Mouse (Mus musculus) kidney, postnatal 0 days (tissue): ENCODE results near the gene Sox15. TPM values are rescaled to one million over a fixed set of nuclear protein-coding genes. Genes with fewer than 3 reads are reported as not detected.

Source experiments
- ATAC-seq: fragments of 200-750 bp; cut with Nextera tagmentation; replicated peaks from 2 replicates; pipeline ENCODE4 v1.8.0; 2017; ENCODE audit warnings: low read depth, moderate number of reproducible peaks, moderate TSS enrichment, moderate library complexity; ENCODE audit not compliant: low FRiP score
- DNase-seq: peaks from one replicate; pipeline ENCODE4 v3.0.0-alpha.2; 2016; ENCODE audit warnings: low spot score
- H3K27ac ChIP-seq: fragments of 300-500 bp; sonication (generic); 2 replicates; pipeline ENCODE4 v1.5.1; 2014; ENCODE audit warnings: mild to moderate bottlenecking
- H3K27me3 ChIP-seq: fragments of 300-500 bp; sonication (generic); 2 replicates; pipeline ENCODE4 v1.6.1; 2014; ENCODE audit warnings: low read length, mixed read lengths; ENCODE audit not compliant: insufficient read depth
- H3K36me3 ChIP-seq: fragments of 300-500 bp; sonication (generic); 2 replicates; pipeline ENCODE4 v1.6.1; 2014; ENCODE audit warnings: low read length, mixed read lengths; ENCODE audit not compliant: insufficient read depth
- H3K4me1 ChIP-seq: fragments of 300-500 bp; sonication (generic); replicated peaks from 2 replicates; pipeline ENCODE4 v1.6.1; 2014; ENCODE audit warnings: antibody characterized with exemption, low read length, mixed read lengths; ENCODE audit not compliant: insufficient read depth
- H3K4me2 ChIP-seq: fragments of 300-500 bp; sonication (generic); 2 replicates; pipeline ENCODE4 v1.6.1; 2014; ENCODE audit warnings: mild to moderate bottlenecking, low read length, moderate library complexity, mixed read lengths
- H3K4me3 ChIP-seq: fragments of 300-500 bp; sonication (generic); replicated peaks from 2 replicates; pipeline ENCODE4 v1.5.1; 2014; ENCODE audit warnings: low read depth, low read length
- H3K9ac ChIP-seq: fragments of 300-500 bp; sonication (generic); 2 replicates; pipeline ENCODE4 v1.6.1; 2014; ENCODE audit warnings: low read depth, low read length
- H3K9me3 ChIP-seq: fragments of 300-500 bp; sonication (generic); replicated peaks from 2 replicates; pipeline ENCODE4 v1.6.1; 2016; ENCODE audit warnings: low read length, inconsistent platforms, mixed read lengths
- CTCF ChIP-seq: IDR thresholded peaks from 2 replicates; pipeline ENCODE4 v1.5.1; 2016; ENCODE audit warnings: antibody characterized with exemption, low read depth, mild to moderate bottlenecking, moderate library complexity
- WGBS: fragments of 180-500 bp; shearing (Covaris S2); extraction: QIAGEN DNeasy Blood & Tissue Kit; methylation state at CpG from one replicate; pipeline ENCODE4 v1.1.7; 2014; 5-methylcytosine and 5-hydroxymethylcytosine counted together
- polyA plus RNA-seq: library from polyadenylated mRNA; unstranded; fragments of >200 nt; fragmentation: Nextera tagmentation; extraction: Ambion mirVana; gene quantifications from 2 replicates; pipeline ENCODE4 v1.2.1, GENCODE M21; 2015

Sox15 gene
- polyA plus RNA-seq, 1 experiment from 2014 or later, result 0.28 TPM

DNA sequence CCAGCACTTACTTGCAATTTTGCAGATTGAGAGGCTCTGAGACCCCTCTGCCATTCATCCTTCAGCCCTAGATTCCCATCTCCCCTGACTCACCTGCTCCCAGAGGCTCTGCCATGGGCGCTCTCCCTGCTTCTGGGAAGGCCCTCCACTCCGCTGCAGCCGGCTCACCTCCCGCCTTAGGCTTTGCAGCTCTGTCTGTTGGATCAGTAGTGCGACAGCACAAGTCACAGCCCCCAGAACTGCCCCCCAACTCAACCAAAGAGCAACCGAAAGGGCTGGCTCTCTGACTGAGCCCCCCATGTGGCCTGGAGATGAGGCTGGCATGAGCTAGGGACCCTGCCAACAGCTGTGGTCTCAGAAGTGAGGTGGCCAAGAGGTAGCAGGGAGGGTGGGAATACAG, 29.8 kb downstream of the Sox15 start:
- Histone ChIP-seq H3K27me3 (no peaks in the 10 kb centered on the region), H3K4me1 (peaks cover 23% of the 10 kb centered on the region), H3K4me3 (no peak overlapping the region), H3K4me2 (no peak overlapping the region), H3K9ac (no peak overlapping the region), H3K36me3 (no peaks in the 10 kb centered on the region), H3K9me3 (no peaks in the 10 kb centered on the region), H3K27ac (peak overlapping the region; percentile 82; the same call in 1 of the 2 replicates)
- WGBS, result 89% methylated on average over 6 of the region's 6 CpGs
- DNase-seq (no peak), ATAC-seq (no peak)
- no peak for TF ChIP-seq CTCF

DNA sequence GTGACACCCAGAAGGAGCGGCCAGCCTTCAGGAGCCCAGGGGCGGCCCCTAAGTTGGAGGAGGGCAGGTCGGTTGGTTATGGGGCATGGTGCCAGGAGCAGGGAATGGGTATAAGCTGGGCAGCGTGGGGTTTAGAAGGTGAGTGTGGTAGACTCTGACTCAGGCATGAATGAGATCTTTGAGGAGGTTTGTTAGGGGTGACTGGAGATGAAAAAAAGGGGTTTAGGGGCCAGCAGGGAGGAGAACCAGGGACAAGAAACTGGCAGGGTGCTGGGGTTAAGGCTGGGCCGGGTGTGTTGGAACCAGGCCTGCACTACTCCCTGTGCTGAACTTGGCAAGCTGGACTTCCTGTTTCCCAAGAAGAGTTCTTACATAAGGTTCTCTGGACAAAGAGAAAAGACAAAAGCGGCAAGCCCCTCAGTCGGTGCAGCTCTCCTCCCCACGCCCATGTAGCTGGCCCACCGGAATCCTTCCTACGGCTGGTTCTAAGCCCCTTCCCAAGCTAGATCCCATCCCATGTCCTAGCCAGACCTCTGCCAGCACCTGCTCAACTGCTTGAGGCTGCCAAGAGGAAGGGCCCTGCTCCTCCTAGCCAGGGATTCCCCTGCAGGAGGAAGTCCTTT, 30.5 kb downstream of the Sox15 start, which contains the start of gene Tnfsf13:
TSS of gene Tnfsf13 (minus strand) at position 259 of the 623 bp plus-strand sequence.
- DNase-seq (peak; percentile 78), ATAC-seq (no peak)
- Histone ChIP-seq H3K9me3 (no peaks in the 10 kb centered on the region), H3K36me3 (no peaks in the 10 kb centered on the region), H3K27ac (peak within 1 kb of the TSS; percentile 82), H3K4me3 (no peak within 1 kb of the TSS), H3K9ac (peak within 1 kb of the TSS; percentile 35; the same call in 1 of the 2 replicates), H3K27me3 (no peaks in the 10 kb centered on the region), H3K4me2 (peak within 1 kb of the TSS; percentile 3; the same call in 1 of the 2 replicates), H3K4me1 (peaks cover 20% of the 10 kb centered on the region)
- no peak for TF ChIP-seq CTCF
- WGBS, result 40% methylated on average over 10 of the region's 10 CpGs

DNA sequence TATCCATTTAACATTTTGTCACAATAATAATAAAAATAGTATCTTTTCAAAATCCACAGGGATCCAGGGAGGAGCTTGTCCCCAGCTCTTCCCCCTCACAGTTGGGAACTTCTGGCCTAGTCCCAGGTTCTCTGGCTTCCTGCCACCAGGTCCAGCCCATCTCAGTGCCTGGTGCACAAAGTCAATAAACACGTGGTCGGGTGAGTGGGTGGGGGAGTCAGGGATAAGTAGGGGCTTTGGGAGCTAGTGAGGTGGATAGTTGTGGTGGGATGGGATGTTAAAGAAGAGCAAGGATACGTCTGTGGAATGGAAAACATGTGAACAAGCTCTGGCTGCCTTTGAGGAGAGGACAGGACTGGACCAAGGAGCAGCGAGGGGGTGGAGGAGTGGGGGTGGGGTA, 31.3 kb downstream of the Sox15 start:
- WGBS, result 12% methylated on average over 4 of the region's 4 CpGs
- H3K4me3 ChIP-seq, result no peak overlapping the region
- H3K9ac ChIP-seq, result no peak overlapping the region
- TF ChIP-seq CTCF, result no peak
- peak overlapping the region; percentile 82 for H3K27ac ChIP-seq
- DNase-seq (peak; percentile 61), ATAC-seq (no peak)
- H3K36me3 ChIP-seq, result no peaks in the 10 kb centered on the region
- no peaks in the 10 kb centered on the region for H3K27me3 ChIP-seq
- no peaks in the 10 kb centered on the region for H3K9me3 ChIP-seq
- H3K4me2 ChIP-seq, result 0 out of 2 replicates have a peak overlapping the region, but pooled peaks have one; percentile 3
- peaks cover 18% of the 10 kb centered on the region for H3K4me1 ChIP-seq

DNA sequence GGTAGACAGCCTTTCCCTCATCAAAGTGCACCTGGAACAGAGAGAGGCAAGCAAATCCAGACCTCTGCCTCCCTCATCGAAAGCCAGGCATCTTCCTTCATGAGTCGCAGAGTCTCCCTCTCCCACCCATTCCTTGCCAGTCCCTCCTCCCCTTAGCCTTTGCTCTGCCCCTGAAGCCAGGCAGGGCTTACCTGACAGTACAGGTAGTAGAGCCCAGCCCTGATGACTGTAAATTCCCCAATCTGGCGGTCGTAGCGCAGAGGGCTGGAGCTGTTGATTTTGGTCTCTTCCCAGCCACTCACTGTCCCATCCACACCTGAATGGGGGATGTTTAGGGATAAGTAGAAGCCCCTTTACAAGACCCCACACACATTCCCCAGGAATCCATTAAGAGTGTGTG, 31.9 kb downstream of the Sox15 start:
- 0 out of 2 replicates have a peak overlapping the region, but pooled peaks have one; percentile 3 for H3K4me2 ChIP-seq
- no peaks in the 10 kb centered on the region for H3K36me3 ChIP-seq
- 59% methylated on average over 5 of the region's 5 CpGs for WGBS
- DNase-seq (no peak), ATAC-seq (no peak)
- H3K4me1 ChIP-seq, result peaks cover 18% of the 10 kb centered on the region
- no peaks in the 10 kb centered on the region for H3K27me3 ChIP-seq
- H3K9ac ChIP-seq, result 0 out of 2 replicates have a peak overlapping the region, but pooled peaks have one; percentile 1
- H3K27ac ChIP-seq, result no peak overlapping the region
- no peak overlapping the region for H3K4me3 ChIP-seq
- TF ChIP-seq CTCF, result no peak
- no peaks in the 10 kb centered on the region for H3K9me3 ChIP-seq

DNA sequence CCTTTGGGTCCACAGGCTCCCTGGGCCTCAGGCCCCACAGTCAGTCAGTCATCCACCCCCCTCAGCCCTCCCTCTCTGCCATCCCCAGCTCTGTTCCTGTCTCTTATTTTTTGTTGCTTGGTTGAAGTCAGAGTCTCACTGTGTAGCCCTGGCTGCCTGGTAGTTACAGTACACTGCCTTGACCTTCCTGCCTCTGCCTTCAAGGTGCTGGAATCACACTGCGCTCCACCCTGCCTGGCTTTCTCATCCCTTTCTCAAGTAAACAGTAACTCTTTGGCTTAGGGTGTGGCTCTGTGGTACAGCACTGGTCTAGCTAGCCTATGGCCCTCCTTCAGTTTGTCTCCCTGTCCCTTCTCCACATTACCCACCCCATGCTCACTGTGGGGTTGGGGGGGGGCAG, 34.8 kb downstream of the Sox15 start:
- 84% methylated on average over 1 of the region's 1 CpGs for WGBS
- Histone ChIP-seq H3K9me3 (no peaks in the 10 kb centered on the region), H3K36me3 (no peaks in the 10 kb centered on the region), H3K4me3 (no peak overlapping the region), H3K4me2 (no peak overlapping the region), H3K9ac (no peak overlapping the region), H3K27ac (no peak overlapping the region), H3K27me3 (no peaks in the 10 kb centered on the region), H3K4me1 (peaks cover 23% of the 10 kb centered on the region)
- DNase-seq (no peak), ATAC-seq (no peak)
- no peak for TF ChIP-seq CTCF

DNA sequence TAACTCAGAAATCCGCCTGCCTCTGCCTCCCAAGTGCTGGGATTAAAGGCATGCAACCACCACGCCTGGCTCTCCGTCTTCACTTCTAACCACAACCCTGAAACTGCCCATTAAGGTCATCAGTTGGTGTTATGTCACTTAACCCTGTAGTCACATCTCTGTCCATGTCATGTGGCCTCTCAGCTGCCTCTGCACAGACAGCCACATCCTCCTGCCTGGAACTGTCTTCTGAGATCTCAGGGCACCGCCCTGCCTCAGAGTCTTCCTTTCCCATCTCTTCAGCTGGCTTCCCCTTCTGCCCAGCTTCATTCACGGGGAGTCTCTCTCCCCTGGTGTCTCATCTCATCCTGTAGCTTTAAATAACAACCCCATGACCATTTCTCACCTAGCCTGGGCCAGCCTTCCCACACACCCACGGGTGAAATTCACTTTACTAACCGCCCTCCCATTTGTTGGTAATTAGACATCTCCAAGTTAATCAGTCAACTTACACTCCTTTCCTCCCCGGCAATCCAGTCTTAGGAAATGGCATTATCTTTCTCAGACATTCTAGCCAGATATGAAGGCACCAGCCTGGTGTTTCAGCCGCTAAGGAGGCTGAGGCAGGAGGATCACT, 37.2 kb downstream of the Sox15 start:
- no peak for ATAC-seq
- DNase-seq, result no peak
- no peak for TF ChIP-seq CTCF

More for the DNA sequence above, 37.2 kb downstream of the Sox15 start:
- H3K4me2 ChIP-seq, result no peak overlapping the region
- H3K4me3 ChIP-seq, result no peak overlapping the region
- no peak overlapping the region for H3K27ac ChIP-seq
- 63% methylated on average over 9 of the region's 9 CpGs for WGBS
- no peaks in the 10 kb centered on the region for H3K9me3 ChIP-seq
- no peak overlapping the region for H3K9ac ChIP-seq
- no peaks in the 10 kb centered on the region for H3K27me3 ChIP-seq
- peaks cover 14% of the 10 kb centered on the region for H3K4me1 ChIP-seq
- H3K36me3 ChIP-seq, result no peaks in the 10 kb centered on the region
